Comparison of ENCODE assay signal across 35 mouse cellular contexts in genomic region chr6:81758876-81759275, GRCm38 (mm10).
"Had no signal": no experiment of that assay in that cellular context is flagged by ENCODE, and none has a peak within 500 bp of the region (broad histone marks: within the 10 kb centered on the region; RNA-seq: fewer than 3 reads in every experiment).

No protein-coding gene starts in this region.

- H3K9ac ChIP-seq: heart, embryonic 12.5 days; heart, embryonic 13.5 days; heart, embryonic 15.5 days; hindbrain, embryonic 12.5 days; hindbrain, embryonic 13.5 days; hindbrain, embryonic 14.5 days; hindbrain, embryonic 15.5 days; intestine, embryonic 15.5 days; kidney, embryonic 15.5 days had no signal

- H3K4me1 ChIP-seq: heart, embryonic 10.5 days; heart, embryonic 12.5 days; heart, embryonic 13.5 days; heart, embryonic 15.5 days; hindbrain, embryonic 10.5 days; hindbrain, embryonic 15.5 days; intestine, embryonic 15.5 days; kidney, embryonic 15.5 days had no signal

- H3K4me3 ChIP-seq: heart, embryonic 10.5 days; heart, embryonic 12.5 days; heart, embryonic 13.5 days; heart, embryonic 15.5 days; hindbrain, embryonic 10.5 days; hindbrain, embryonic 12.5 days; hindbrain, embryonic 13.5 days; hindbrain, embryonic 15.5 days; intestine, embryonic 15.5 days; kidney, embryonic 15.5 days; layer of hippocampus, adult 2 months had no signal

- H3K27me3 ChIP-seq: heart, embryonic 15.5 days; hindbrain, embryonic 12.5 days; hindbrain, embryonic 13.5 days; hindbrain, embryonic 15.5 days; intestine, embryonic 15.5 days; kidney, embryonic 15.5 days had no signal

- DNase-seq: heart, postnatal 10 days; heart, postnatal 14 days; heart, postnatal 36 days; heart, postnatal 4 days; kidney, adult 11 months; kidney, adult 18-20 months; kidney, adult 2 months; kidney, adult 8-10 months; kidney, adult 9 months; kidney, postnatal 10 days; kidney, postnatal 14 days; kidney, postnatal 25 days; kidney, postnatal 36 days; kidney, postnatal 4 days; layer of hippocampus, adult 9-11 months; layer of hippocampus, postnatal 36 days had no signal

- H3K27ac ChIP-seq: heart, embryonic 10.5 days; heart, embryonic 13.5 days; heart, embryonic 15.5 days; hindbrain, embryonic 10.5 days; hindbrain, embryonic 12.5 days; hindbrain, embryonic 13.5 days; hindbrain, embryonic 14.5 days; hindbrain, embryonic 15.5 days; hindbrain, postnatal 0 days; intestine, embryonic 15.5 days; kidney, embryonic 15.5 days; kidney, postnatal 0 days; layer of hippocampus, adult 2 months had no signal

- H3K9me3 ChIP-seq: heart, embryonic 10.5 days; heart, embryonic 12.5 days; heart, embryonic 13.5 days; heart, embryonic 15.5 days; hindbrain, embryonic 10.5 days; hindbrain, embryonic 12.5 days; hindbrain, embryonic 13.5 days; hindbrain, embryonic 15.5 days; intestine, embryonic 15.5 days; kidney, embryonic 15.5 days had no signal

- H3K4me2 ChIP-seq: heart, embryonic 11.5 days; heart, embryonic 12.5 days; heart, embryonic 13.5 days; heart, embryonic 15.5 days; hindbrain, embryonic 12.5 days; hindbrain, embryonic 13.5 days; hindbrain, embryonic 14.5 days; hindbrain, embryonic 15.5 days; intestine, embryonic 15.5 days; kidney, embryonic 15.5 days had no signal

- H3K36me3 ChIP-seq: heart, embryonic 10.5 days; heart, embryonic 12.5 days; heart, embryonic 13.5 days; heart, embryonic 15.5 days; hindbrain, embryonic 10.5 days; hindbrain, embryonic 12.5 days; hindbrain, embryonic 13.5 days; hindbrain, embryonic 15.5 days; intestine, embryonic 15.5 days; kidney, embryonic 15.5 days had no signal

- ATAC-seq: hindbrain, embryonic 16.5 days; hindbrain, postnatal 0 days; inflammation-experienced regulatory T-cells, adult 6 months; intestine, embryonic 15.5 days; intestine, embryonic 16.5 days; intestine, postnatal 0 days had no signal
